Mouse (Mus musculus) G1E (cell line): ENCODE measurements around the gene N4bp2l2. TPM values are rescaled to one million over a fixed set of nuclear protein-coding genes. Genes with fewer than 3 reads are reported as not detected.

ENCODE experiments used
- ATAC-seq: 2 replicates; pipeline ENCODE4 v1.8.0; 2016; ENCODE audit warnings: mild to moderate bottlenecking; ENCODE audit not compliant: insufficient number of reproducible peaks, poor library complexity, low FRiP score, severe bottlenecking; ENCODE audit errors: extremely low read depth
- DNase-seq: peaks from one replicate; pipeline ENCODE4 v3.0.0; 2012; ENCODE audit warnings: low spot score
- H3K27me3 ChIP-seq: 2 replicates; pipeline ENCODE4 v1.6.1; 2012; ENCODE audit warnings: mild to moderate bottlenecking, low read length, inconsistent platforms; ENCODE audit not compliant: insufficient read depth
- H3K36me3 ChIP-seq: replicated peaks from 2 replicates; pipeline ENCODE3; 2012; ENCODE audit warnings: mild to moderate bottlenecking, inconsistent platforms
- H3K4me1 ChIP-seq: 2 replicates; pipeline ENCODE4 v1.6.1; 2012; ENCODE audit warnings: low read depth, low read length, inconsistent platforms, mixed read lengths; ENCODE audit not compliant: insufficient read depth
- H3K4me3 ChIP-seq: 2 replicates; pipeline ENCODE4 v1.5.1; 2012; ENCODE audit warnings: low read depth, mild to moderate bottlenecking, inconsistent platforms, low read length, moderate library complexity, mixed read lengths
- H3K9me3 ChIP-seq: replicated peaks from 2 replicates; pipeline ENCODE4 v1.6.1; 2012; ENCODE audit warnings: inconsistent platforms
- CTCF ChIP-seq: IDR thresholded peaks from 2 replicates; pipeline ENCODE4 v1.5.1; 2012; ENCODE audit warnings: low read depth, low read length, inconsistent platforms, mixed read lengths
- GATA1 ChIP-seq: IDR thresholded peaks from 2 replicates; pipeline ENCODE4 v1.6.1; 2012; ENCODE audit warnings: borderline replicate concordance, low read length, inconsistent platforms, mixed read lengths
- GATA2 ChIP-seq: IDR thresholded peaks from 2 replicates; pipeline ENCODE4 v1.6.1; 2012; ENCODE audit warnings: low read depth, low read length, inconsistent platforms, borderline replicate concordance
- POLR2AphosphoS5 ChIP-seq: IDR thresholded peaks from 2 replicates; pipeline ENCODE4 v1.6.1; 2012; ENCODE audit warnings: low read depth, low read length, inconsistent platforms; ENCODE audit not compliant: insufficient replicate concordance
- TAL1 ChIP-seq: conservative IDR thresholded peaks from 2 replicates; pipeline ENCODE4 v1.6.1; 2012; ENCODE audit warnings: low read depth, low read length, inconsistent platforms, mixed read lengths
- polyA plus RNA-seq: library from polyadenylated mRNA; stranded (reverse); fragments of >175 nt; gene quantifications from 2 replicates; pipeline ENCODE4 v1.2.3, GENCODE M21; 2012
- total RNA-seq, 2 experiments: library from RNA; stranded (forward) in 1 of 2; stranded (reverse) in 1 of 2; fragments of 200-1000 nt in 1 of 2; fragments of >200 nt in 1 of 2; fragmentation: Nextera tagmentation in 1 of 2; gene quantifications; 2 replicates each; pipeline ENCODE4 v1.2.3; 2014 to 2017

N4bp2l2 gene
- total and polyA plus RNA-seq, 3 experiments = 38.3 to 159 (median 98.3) TPM

- Histone ChIP-seq H3K4me1 (peaks cover 8% of the 10 kb centered on the region), H3K9me3 (no peaks in the 10 kb centered on the region), H3K4me3 (no peak overlapping the region), H3K36me3 (no peaks in the 10 kb centered on the region), H3K27me3 (peaks cover 8% of the 10 kb centered on the region; the same call in 1 of the 2 replicates)
- ATAC-seq (no peak), DNase-seq (no peak)
- TF ChIP-seq TAL1 = no peak
- no peak for TF ChIP-seq GATA2
- TF ChIP-seq GATA1 = no peak
- no peak for TF ChIP-seq POLR2AphosphoS5
- TF ChIP-seq CTCF = no peak
Measured at GRCm38 (mm10) chr5:150584337-150584729, 81.7 kb downstream of the N4bp2l2 start.

- TF ChIP-seq POLR2AphosphoS5 (no peak), GATA1 (no peak), CTCF (no peak), TAL1 (no peak), GATA2 (no peak)
- Histone ChIP-seq H3K4me3 (no peak overlapping the region), H3K4me1 (peaks cover 13% of the 10 kb centered on the region), H3K36me3 (no peaks in the 10 kb centered on the region), H3K9me3 (no peaks in the 10 kb centered on the region), H3K27me3 (peaks cover 13% of the 10 kb centered on the region; the same call in 1 of the 2 replicates)
- ATAC-seq (no peak), DNase-seq (no peak)
Measured at GRCm38 (mm10) chr5:150583622-150584336, 82.2 kb downstream of the N4bp2l2 start.

GRCm38 (mm10) chr5:150583181-150583580 is 82.8 kb downstream of the N4bp2l2 start:
- ATAC-seq = no peak
- no peak for TF ChIP-seq GATA2
- no peak for TF ChIP-seq POLR2AphosphoS5
- no peak for TF ChIP-seq GATA1
- TF ChIP-seq TAL1 = no peak
- TF ChIP-seq CTCF = no peak
- no peak for DNase-seq

GRCm38 (mm10) chr5:150581180-150581579 is 84.8 kb downstream of the N4bp2l2 start:
- H3K36me3 ChIP-seq = no peaks in the 10 kb centered on the region
- no peak overlapping the region for H3K4me3 ChIP-seq
- TF ChIP-seq GATA2 (no peak), TAL1 (no peak), POLR2AphosphoS5 (no peak), GATA1 (no peak), CTCF (no peak)
- ATAC-seq = no peak
- H3K9me3 ChIP-seq = no peaks in the 10 kb centered on the region
- H3K27me3 ChIP-seq = peaks cover 13% of the 10 kb centered on the region; the same call in 1 of the 2 replicates
- H3K4me1 ChIP-seq = peaks cover 22% of the 10 kb centered on the region
- no peak for DNase-seq

More at GRCm38 (mm10) chr5:150583181-150583580, 82.8 kb downstream of the N4bp2l2 start:
- Histone ChIP-seq H3K27me3 (peaks cover 13% of the 10 kb centered on the region; the same call in 1 of the 2 replicates), H3K4me3 (no peak overlapping the region), H3K9me3 (no peaks in the 10 kb centered on the region), H3K4me1 (peaks cover 16% of the 10 kb centered on the region), H3K36me3 (no peaks in the 10 kb centered on the region)

GRCm38 (mm10) chr5:150578613-150579171 is 87.3 kb downstream of the N4bp2l2 start:
- no peaks in the 10 kb centered on the region for H3K9me3 ChIP-seq
- no peak for TF ChIP-seq GATA2
- H3K27me3 ChIP-seq = peaks cover 10% of the 10 kb centered on the region; the same call in 1 of the 2 replicates
- H3K36me3 ChIP-seq = no peaks in the 10 kb centered on the region
- DNase-seq (peak; percentile 13), ATAC-seq (peak; percentile 67)
- no peak overlapping the region for H3K4me3 ChIP-seq
- peaks cover 14% of the 10 kb centered on the region for H3K4me1 ChIP-seq

- Histone ChIP-seq H3K9me3 (no peaks in the 10 kb centered on the region), H3K27me3 (peaks cover 10% of the 10 kb centered on the region; the same call in 1 of the 2 replicates), H3K36me3 (peaks cover 14% of the 10 kb centered on the region), H3K4me3 (no peak overlapping the region), H3K4me1 (peaks cover 14% of the 10 kb centered on the region)
- TF ChIP-seq POLR2AphosphoS5 (no peak), TAL1 (no peak), GATA2 (no peak), CTCF (no peak), GATA1 (no peak)
- no peak for ATAC-seq
- no peak for DNase-seq
Measured at GRCm38 (mm10) chr5:150576832-150577231, 89.2 kb downstream of the N4bp2l2 start.
